Mouse (Mus musculus) CH12.LX (cell line): Measurements from ENCODE around the gene Clcf1. TPM values are rescaled to one million over a fixed set of nuclear protein-coding genes. Genes with fewer than 3 reads are reported as not detected.

Experiments used
- DNase-seq: peaks from one replicate; pipeline ENCODE4 v3.0.0-alpha.2; 2013; ENCODE audit errors: extremely low read depth
- H3K27ac ChIP-seq: 2 replicates; pipeline ENCODE4 v1.5.1; 2012; ENCODE audit warnings: low read depth, mild to moderate bottlenecking, control low read depth, moderate library complexity; ENCODE audit not compliant: insufficient read depth
- H3K27me3 ChIP-seq: replicated peaks from 2 replicates; pipeline ENCODE3; 2012; ENCODE audit warnings: inconsistent platforms
- H3K36me3 ChIP-seq, 2 experiments: replicated peaks in 1 of 2; 2 replicates each; pipeline versions ENCODE3 to v1.6.1; 2012; ENCODE audit warnings: inconsistent platforms in 1 of 2, low read length in 1 of 2, mild to moderate bottlenecking in 1 of 2, mixed read lengths in 1 of 2, moderate library complexity in 1 of 2; ENCODE audit not compliant: control insufficient read depth in 1 of 2, insufficient read depth in 1 of 2
- H3K4me1 ChIP-seq, 2 experiments: 2 replicates each; pipeline ENCODE4 v1.6.1; 2012; ENCODE audit warnings: inconsistent platforms in 1 of 2, moderate library complexity in 1 of 2; ENCODE audit not compliant: insufficient read depth in 2 of 2, control insufficient read depth in 1 of 2
- H3K4me2 ChIP-seq: 2 replicates; pipeline ENCODE4 v1.6.1; 2012; ENCODE audit warnings: low read depth, mild to moderate bottlenecking, control low read depth; ENCODE audit not compliant: poor library complexity, insufficient read depth, severe bottlenecking
- H3K4me3 ChIP-seq, 3 experiments: fragments of 150-350 bp in 1 of 3; sonication (generic) in 1 of 3; replicated peaks in 1 of 3; 2 replicates each; pipeline versions ENCODE3 to v1.5.1; 2011 to 2012; ENCODE audit warnings: low read depth in 2 of 3, low read length in 2 of 3, mild to moderate bottlenecking in 2 of 3, moderate library complexity in 2 of 3, control low read depth in 1 of 3, improper control_type of control experiment in 1 of 3, inconsistent platforms in 1 of 3, mixed read lengths in 1 of 3; ENCODE audit not compliant: poor library complexity in 1 of 3
- H3K79me2 ChIP-seq: replicated peaks from 2 replicates; pipeline ENCODE4 v1.6.1; 2012; ENCODE audit warnings: mild to moderate bottlenecking, moderate library complexity; ENCODE audit not compliant: control insufficient read depth, poor library complexity, insufficient read depth, severe bottlenecking; ENCODE audit errors: extremely low read depth
- H3K9ac ChIP-seq: 2 replicates; pipeline ENCODE4 v1.6.1; 2012; ENCODE audit warnings: low read depth, mild to moderate bottlenecking, control low read depth, moderate library complexity; ENCODE audit not compliant: insufficient read depth
- H3K9me3 ChIP-seq: replicated peaks from 2 replicates; pipeline ENCODE3; 2012; ENCODE audit warnings: low read length, inconsistent platforms, mixed read lengths
- BHLHE40 ChIP-seq: IDR thresholded peaks from 2 replicates; pipeline ENCODE4 v1.6.1; 2011; ENCODE audit warnings: mild to moderate bottlenecking, low read depth, low read length, improper control_type of control experiment
- CHD1 ChIP-seq: IDR thresholded peaks from 2 replicates; pipeline ENCODE4 v1.6.1; 2012; ENCODE audit warnings: low read depth, low read length, improper control_type of control experiment, inconsistent platforms
- CTCF ChIP-seq, 2 experiments: IDR thresholded peaks in 1 of 2; conservative IDR thresholded peaks in 1 of 2; 2 replicates each; pipeline ENCODE4 v1.5.1; 2011 to 2012; ENCODE audit warnings: low read depth in 2 of 2, low read length in 2 of 2, improper control_type of control experiment in 1 of 2, inconsistent platforms in 1 of 2, mild to moderate bottlenecking in 1 of 2, moderate library complexity in 1 of 2
- E2F4 ChIP-seq: IDR thresholded peaks from 2 replicates; pipeline ENCODE4 v1.6.1; 2011; ENCODE audit warnings: low read depth, low read length, improper control_type of control experiment; ENCODE audit not compliant: insufficient replicate concordance
- ELF1 ChIP-seq: IDR thresholded peaks from 2 replicates; pipeline ENCODE4 v1.6.1; 2014; ENCODE audit warnings: low read depth, mild to moderate bottlenecking, inconsistent platforms, low read length, improper control_type of control experiment
- ETS1 ChIP-seq: conservative IDR thresholded peaks from 2 replicates; pipeline ENCODE4 v1.6.1; 2012; ENCODE audit warnings: low read depth, mild to moderate bottlenecking, inconsistent platforms, low read length, improper control_type of control experiment, moderate library complexity
- HCFC1 ChIP-seq: IDR thresholded peaks from 2 replicates; pipeline ENCODE4 v1.6.1; 2012; ENCODE audit warnings: low read depth, mild to moderate bottlenecking, inconsistent platforms, low read length, improper control_type of control experiment
- IRF4 ChIP-seq: IDR thresholded peaks from 2 replicates; pipeline ENCODE4 v1.6.1; 2014; ENCODE audit warnings: low read depth, mild to moderate bottlenecking, inconsistent platforms, low read length, improper control_type of control experiment
- JUN ChIP-seq: IDR thresholded peaks from 2 replicates; pipeline ENCODE4 v1.6.1; 2011; ENCODE audit warnings: low read depth, mild to moderate bottlenecking, low read length, improper control_type of control experiment, moderate library complexity; ENCODE audit not compliant: insufficient read depth
- JUND ChIP-seq: conservative IDR thresholded peaks from 2 replicates; pipeline ENCODE4 v1.6.1; 2011; ENCODE audit warnings: low read depth, low read length, improper control_type of control experiment
- KAT2A ChIP-seq: IDR thresholded peaks from 2 replicates; pipeline ENCODE4 v1.6.1; 2012; ENCODE audit warnings: low read length, improper control_type of control experiment, inconsistent platforms; ENCODE audit not compliant: insufficient replicate concordance
- MAFK ChIP-seq: IDR thresholded peaks from 2 replicates; pipeline ENCODE4 v1.6.1; 2011; ENCODE audit warnings: low read length, improper control_type of control experiment; ENCODE audit not compliant: insufficient replicate concordance
- MAX ChIP-seq: IDR thresholded peaks from 2 replicates; pipeline ENCODE4 v1.6.1; 2011; ENCODE audit warnings: low read length, improper control_type of control experiment
- MAZ ChIP-seq: IDR thresholded peaks from 2 replicates; pipeline ENCODE4 v1.6.1; 2012; ENCODE audit warnings: low read depth, mild to moderate bottlenecking, inconsistent platforms, low read length, improper control_type of control experiment, moderate library complexity
- MEF2A ChIP-seq: IDR thresholded peaks from 2 replicates; pipeline ENCODE4 v1.6.1; 2014; ENCODE audit warnings: low read depth, mild to moderate bottlenecking, inconsistent platforms, low read length, improper control_type of control experiment, borderline replicate concordance
- MYC ChIP-seq: IDR thresholded peaks from 2 replicates; pipeline ENCODE4 v1.6.1; 2011; ENCODE audit warnings: low read depth, mild to moderate bottlenecking, improper control_type of control experiment, low read length
- PAX5 ChIP-seq: IDR thresholded peaks from 2 replicates; pipeline ENCODE4 v1.6.1; 2012; ENCODE audit warnings: low read length, inconsistent platforms, mixed read lengths
- POLR2AphosphoS2 ChIP-seq: IDR thresholded peaks from 2 replicates; pipeline ENCODE4 v1.6.1; 2011; ENCODE audit warnings: low read depth, low read length, improper control_type of control experiment
- RCOR1 ChIP-seq: conservative IDR thresholded peaks from 2 replicates; pipeline ENCODE4 v1.6.1; 2012; ENCODE audit warnings: low read depth, mild to moderate bottlenecking, inconsistent platforms, low read length, improper control_type of control experiment
- SIN3A ChIP-seq: IDR thresholded peaks from 2 replicates; pipeline ENCODE4 v1.6.1; 2012; ENCODE audit warnings: low read length, improper control_type of control experiment, inconsistent platforms
- TBP ChIP-seq: conservative IDR thresholded peaks from 2 replicates; pipeline ENCODE4 v1.6.1; 2011; ENCODE audit warnings: low read depth, low read length, improper control_type of control experiment
- TCF12 ChIP-seq: IDR thresholded peaks from 2 replicates; pipeline ENCODE4 v1.6.1; 2014; ENCODE audit warnings: low read depth, mild to moderate bottlenecking, inconsistent platforms, low read length, improper control_type of control experiment
- UBTF ChIP-seq: IDR thresholded peaks from 2 replicates; pipeline ENCODE4 v1.6.1; 2012; ENCODE audit warnings: low read depth, mild to moderate bottlenecking, inconsistent platforms, low read length, improper control_type of control experiment, moderate library complexity
- USF1 ChIP-seq: IDR thresholded peaks from 2 replicates; pipeline ENCODE4 v1.6.1; 2014; ENCODE audit warnings: low read depth, mild to moderate bottlenecking, inconsistent platforms, low read length, improper control_type of control experiment
- USF2 ChIP-seq: conservative IDR thresholded peaks from 2 replicates; pipeline ENCODE4 v1.6.1; 2011; ENCODE audit warnings: low read depth, low read length, improper control_type of control experiment
- ZMIZ1 ChIP-seq: IDR thresholded peaks from 2 replicates; pipeline ENCODE4 v1.6.1; 2012; ENCODE audit warnings: low read depth, mild to moderate bottlenecking, inconsistent platforms, low read length, improper control_type of control experiment
- dilution Hi-C: fragments of 300-500 bp; cut with MboI; formaldehyde crosslinking; loops from 2 replicates; pipeline ENCODE4 v1.14.3; 2020; ENCODE audit warnings: low sequenced_read_pairs; ENCODE audit not compliant: extremely low pct_unique_long_range_greater_than_20kb, extremely low pct_ligation_motif_present
- in situ Hi-C: fragments of 300-500 bp; cut with MboI; formaldehyde crosslinking; loops from 3 replicates; pipeline ENCODE4 v1.14.3; 2019; ENCODE audit warnings: low sequenced_read_pairs, low pct_ligation_motif_present, low pct_unique_long_range_greater_than_20kb, mixed read lengths
- polyA plus RNA-seq: library from polyadenylated mRNA; unstranded; fragments of >175 nt; gene quantifications from 2 replicates; pipeline ENCODE4 v1.2.1, GENCODE M21; 2012; ENCODE audit warnings: low read depth; ENCODE audit not compliant: insufficient read length
- total RNA-seq, 2 experiments: library from RNA; depleted of rRNA; stranded (reverse); fragments of 300-350 nt in 1 of 2; fragments of >200 nt in 1 of 2; gene quantifications; 2 replicates each; pipeline ENCODE4 v1.2.3; 2012 to 2014

The Clcf1 gene
- total and polyA plus RNA-seq, 3 experiments, result 0.09 to 1.0 (median 0.28) TPM

DNA sequence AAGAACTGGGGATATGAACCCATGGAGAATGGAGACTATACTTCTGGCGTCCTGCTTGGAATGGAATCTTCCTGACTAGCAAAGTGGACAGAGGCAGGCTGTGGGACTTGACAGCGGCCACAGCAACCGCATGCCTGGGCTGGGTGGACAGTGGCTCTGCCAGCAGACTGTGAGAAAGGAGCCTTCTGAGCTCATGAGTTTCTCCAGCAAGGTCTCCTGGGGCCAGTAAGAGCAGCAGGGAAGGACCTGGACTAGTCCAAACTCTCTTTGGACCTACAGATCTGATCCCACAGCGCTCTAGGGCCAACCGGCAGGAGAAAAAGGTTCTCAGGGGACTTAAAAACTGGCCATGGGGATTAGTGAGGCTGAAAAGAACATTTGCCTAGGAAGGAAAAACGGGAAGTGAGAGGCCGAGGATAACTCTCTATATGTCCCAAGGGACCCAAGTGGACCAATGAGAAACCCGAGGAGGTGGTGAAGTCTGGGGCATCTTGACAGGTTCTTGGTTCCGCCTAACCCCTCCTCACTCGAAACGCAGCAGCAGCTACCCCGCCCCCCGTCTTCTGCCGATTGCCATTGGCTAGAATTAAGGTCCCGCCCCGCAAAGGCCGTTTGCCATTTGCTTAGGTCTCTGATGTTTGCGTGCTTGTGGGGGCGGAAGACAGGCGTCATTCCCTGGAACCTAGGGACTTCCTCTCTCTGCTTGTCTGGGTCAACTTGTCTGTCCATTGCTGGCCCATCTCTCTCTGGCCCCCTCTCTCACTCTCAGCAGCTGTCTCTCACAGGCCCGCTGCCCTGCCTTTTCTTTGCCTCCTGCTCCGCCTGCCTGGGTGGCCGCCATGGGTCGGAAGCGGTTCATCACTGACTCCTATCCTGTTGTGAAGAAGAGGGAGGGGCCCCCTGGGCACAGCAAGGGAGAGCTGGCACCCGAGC lies 17.5 kb downstream of the Clcf1 start, which contains the start of gene Pold4 (continued):
- TF ChIP-seq E2F4 (no peak), MAZ (peak; percentile 76; the same call in 1 of the 2 replicates), ZMIZ1 (peak; percentile 43; the same call in 1 of the 2 replicates), MAFK (peak; percentile 85), USF2 (no peak), PAX5 (no peak), CTCF (conservative IDR thresholded peaks at IDR 0.05 in 1 of 2, IDR thresholded peaks at IDR 0.05 in 1 of 2; ENCODE audit: low read depth in 2 of 2, low read length in 2 of 2) (no peak), BHLHE40 (no peak; the same call in 1 of the 2 replicates), UBTF (no peak), POLR2AphosphoS2 (peak; percentile 80; the same call in 1 of the 2 replicates), MEF2A (peak; percentile 85), TCF12 (peak; percentile 79), ETS1 (peak; percentile 88), RCOR1 (peak; percentile 95), TBP (no peak; the same call in 1 of the 2 replicates), JUND (peak; percentile 28; the same call in 1 of the 2 replicates), IRF4 (peak; percentile 97), MAX (no peak; the same call in 1 of the 2 replicates)

DNA sequence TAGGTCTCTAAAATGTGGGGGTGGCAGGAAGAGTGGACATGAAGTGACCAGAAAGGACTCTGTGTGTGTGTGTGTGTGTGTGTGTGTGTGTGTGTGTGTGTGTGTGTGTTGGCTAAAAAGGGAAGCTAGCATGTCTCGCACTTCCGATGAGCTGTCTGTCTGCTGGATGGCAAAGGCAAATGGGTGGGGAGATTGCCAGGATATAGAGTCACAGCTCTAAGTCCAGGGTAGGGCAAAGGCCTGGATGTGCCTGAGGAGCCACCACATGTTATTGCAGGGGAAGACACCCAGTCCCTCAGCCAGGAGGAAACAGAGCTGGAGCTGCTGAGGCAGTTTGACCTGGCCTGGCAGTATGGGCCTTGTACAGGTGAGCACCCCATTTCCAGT lies 18.1 kb downstream of the Clcf1 start:
- peak; percentile 33 for DNase-seq
- H3K4me3 ChIP-seq, result peak overlapping the region; percentile 63 to 75 (median 68)
- peaks cover 6% of the 10 kb centered on the region for H3K27me3 ChIP-seq
- no peaks in the 10 kb centered on the region for H3K9me3 ChIP-seq
- H3K79me2 ChIP-seq, result no peaks in the 10 kb centered on the region
- dilution Hi-C loops (no loop called here), in situ Hi-C loops (no loop called here)
- H3K9ac ChIP-seq, result peak overlapping the region; percentile 82
- peaks cover 24 to 53% of the 10 kb centered on the region in 2 experiments for H3K4me1 ChIP-seq
- peak overlapping the region; percentile 82 for H3K4me2 ChIP-seq
- TF ChIP-seq JUN (no peak), KAT2A (no peak), MEF2A (0 out of 2 replicates have a peak, but pooled peaks have one; percentile 23), POLR2AphosphoS2 (no peak), USF2 (no peak), E2F4 (no peak), IRF4 (no peak), USF1 (no peak), ELF1 (no peak), HCFC1 (no peak), CHD1 (0 out of 2 replicates have a peak, but pooled peaks have one; percentile 24), ETS1 (no peak; the same call in 1 of the 2 replicates), SIN3A (0 out of 2 replicates have a peak, but pooled peaks have one; percentile 6), TBP (no peak), MAFK (no peak), ZMIZ1 (no peak), MYC (no peak)
- peaks cover 0 to 5% of the 10 kb centered on the region in 2 experiments for H3K36me3 ChIP-seq
- H3K27ac ChIP-seq, result peak overlapping the region; percentile 88
